Mouse (Mus musculus): ENCODE data around the gene Chmp2a. TPM values are rescaled to one million over a fixed set of nuclear protein-coding genes. Genes with fewer than 3 reads are reported as not detected.
A peak's percentile ranks its signal among the peaks of the same experiment; 100 is the strongest.

Chmp2a gene
- polyA plus RNA-seq, 2 experiments = 151 to 164 TPM

DNA sequence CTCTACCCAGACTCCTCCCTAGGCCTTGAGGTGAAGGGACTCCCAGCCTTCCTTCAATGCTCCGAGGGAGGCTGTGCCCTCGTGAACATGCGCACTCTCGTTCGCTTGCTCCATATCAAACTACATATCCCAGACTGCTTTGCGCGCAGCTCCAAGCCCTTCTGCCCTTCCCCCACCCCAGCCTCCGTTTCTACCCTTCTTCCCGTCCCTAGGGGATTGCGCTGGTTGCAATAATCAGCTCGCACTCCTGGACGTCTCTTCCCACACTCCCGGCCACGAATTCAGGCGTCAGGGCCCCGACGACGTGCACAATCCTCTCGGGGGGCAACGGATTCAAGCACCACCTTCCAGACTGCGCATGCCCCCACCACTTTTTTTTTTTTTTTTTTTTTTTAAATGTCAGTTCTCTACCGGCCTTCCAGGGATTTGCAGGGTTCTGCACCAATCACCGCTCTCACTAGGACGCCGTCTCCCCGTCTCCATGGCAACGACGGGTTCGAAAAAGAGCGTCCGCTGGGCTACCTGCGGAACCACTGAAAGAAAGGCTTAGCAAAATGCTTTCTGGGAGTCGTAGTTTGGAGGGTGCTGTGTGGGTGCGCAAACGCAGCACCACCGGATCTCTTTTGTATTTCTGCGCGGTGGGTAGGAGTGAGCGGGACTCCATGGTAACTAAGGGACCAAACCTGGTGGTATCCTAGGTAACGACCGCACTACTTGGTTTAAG, 19.8 kb upstream of the Chmp2a start, which contains the start of gene Mzf1:
Gene Mzf1, minus strand, starts transcription at position 478 of the 724 bp plus-strand sequence.
- WGBS = under 1% methylated on average over 38 of the region's 41 CpGs
- H3K27me3 ChIP-seq (ENCODE audit: control insufficient read depth, insufficient read depth, low read length) = no peaks in the 10 kb centered on the region
- peak; percentile 98 for ATAC-seq (ENCODE audit: low FRiP score, low read depth)
- H3K4me2 ChIP-seq (replicated peaks; ENCODE audit: low read depth, low read length, severe bottlenecking) = peak within 1 kb of the TSS; percentile 51
- 0 out of 2 replicates have a peak, but pooled peaks cover 3% of the 10 kb centered on the region for H3K4me1 ChIP-seq (ENCODE audit: control insufficient read depth, insufficient read depth, low read length)
- TF ChIP-seq POLR2A (IDR thresholded peaks at IDR 0.05; ENCODE audit: borderline replicate concordance, extremely low read depth, insufficient read depth, insufficient read length) = peak; percentile 54; the same call in 1 of the 2 replicates
- H3K9me3 ChIP-seq (ENCODE audit: control insufficient read depth, low read length) = no peaks in the 10 kb centered on the region
- peak within 1 kb of the TSS; percentile 61 for H3K4me3 ChIP-seq (replicated peaks; ENCODE audit: low read length)
- H3K9ac ChIP-seq (ENCODE audit: low read depth, low read length, severe bottlenecking) = peak within 1 kb of the TSS; percentile 61
- no peaks in the 10 kb centered on the region for H3K36me3 ChIP-seq (ENCODE audit: control insufficient read depth, insufficient read depth, low read length)
- DNase-seq (ENCODE audit: low spot score) = peak; percentile 96
- peak within 1 kb of the TSS; percentile 75 for H3K27ac ChIP-seq (replicated peaks; ENCODE audit: low read depth, low read length)

DNA sequence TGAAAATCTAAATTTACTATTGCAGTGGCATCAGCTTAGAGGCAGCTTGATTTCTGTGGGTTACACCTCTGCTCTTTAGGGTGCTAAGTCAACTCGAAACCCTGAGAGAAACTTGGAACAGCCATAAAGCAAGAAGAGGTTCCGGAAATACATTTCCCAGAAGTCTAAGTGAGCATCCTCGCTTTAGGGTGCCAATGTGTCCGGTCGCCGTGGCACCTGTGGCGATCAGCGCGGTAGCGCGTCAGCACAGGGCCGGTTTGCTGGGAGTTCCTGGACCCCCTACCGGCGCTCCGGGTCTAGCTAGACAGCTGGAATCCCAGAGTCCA, 19.3 kb upstream of the Chmp2a start:
- peak overlapping the region; percentile 51 for H3K4me2 ChIP-seq (replicated peaks; ENCODE audit: low read depth, low read length, severe bottlenecking)
- no peaks in the 10 kb centered on the region for H3K9me3 ChIP-seq (ENCODE audit: control insufficient read depth, low read length)
- 0 out of 2 replicates have a peak, but pooled peaks cover 3% of the 10 kb centered on the region for H3K4me1 ChIP-seq (ENCODE audit: control insufficient read depth, insufficient read depth, low read length)
- ATAC-seq (ENCODE audit: low FRiP score, low read depth) (no peak), DNase-seq (ENCODE audit: low spot score) (no peak)
- H3K9ac ChIP-seq (ENCODE audit: low read depth, low read length, severe bottlenecking) = peak overlapping the region; percentile 61
- H3K36me3 ChIP-seq (ENCODE audit: control insufficient read depth, insufficient read depth, low read length) = no peaks in the 10 kb centered on the region
- WGBS = 2% methylated on average over 15 of the region's 15 CpGs
- H3K27ac ChIP-seq (replicated peaks; ENCODE audit: low read depth, low read length) = peak overlapping the region; percentile 75; the same call in 1 of the 2 replicates
- H3K27me3 ChIP-seq (ENCODE audit: control insufficient read depth, insufficient read depth, low read length) = no peaks in the 10 kb centered on the region
- H3K4me3 ChIP-seq (replicated peaks; ENCODE audit: low read length) = peak overlapping the region; percentile 61
- TF ChIP-seq POLR2A (IDR thresholded peaks at IDR 0.05; ENCODE audit: borderline replicate concordance, extremely low read depth, insufficient read depth, insufficient read length) = no peak

DNA sequence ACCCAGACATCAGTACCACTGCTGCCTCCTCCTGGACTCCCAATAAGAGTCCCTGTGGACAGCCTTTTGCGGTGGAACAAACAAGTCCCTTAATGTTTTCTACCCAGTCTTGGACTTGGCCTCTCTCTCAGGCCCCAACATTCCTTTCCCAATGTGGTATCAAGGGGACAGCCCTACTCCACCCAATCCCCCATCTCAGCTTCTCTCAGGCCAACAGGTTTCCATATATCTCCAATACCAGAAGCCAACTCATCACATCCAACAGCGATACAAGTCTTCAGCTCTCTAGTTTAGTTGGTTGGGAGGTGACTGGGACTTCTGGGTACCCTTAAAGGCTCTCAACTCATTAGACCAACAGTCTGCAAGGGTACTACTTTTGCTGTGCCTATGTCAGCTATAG, 18.9 kb upstream of the Chmp2a start:
- Histone ChIP-seq H3K4me1 (ENCODE audit: control insufficient read depth, insufficient read depth, low read length) (0 out of 2 replicates have a peak, but pooled peaks cover 3% of the 10 kb centered on the region), H3K4me2 (replicated peaks; ENCODE audit: low read depth, low read length, severe bottlenecking) (peak overlapping the region; percentile 51; the same call in 1 of the 2 replicates), H3K9ac (ENCODE audit: low read depth, low read length, severe bottlenecking) (peak overlapping the region; percentile 61; the same call in 1 of the 2 replicates), H3K9me3 (ENCODE audit: control insufficient read depth, low read length) (no peaks in the 10 kb centered on the region), H3K4me3 (replicated peaks; ENCODE audit: low read length) (peak overlapping the region; percentile 61), H3K27me3 (ENCODE audit: control insufficient read depth, insufficient read depth, low read length) (no peaks in the 10 kb centered on the region), H3K27ac (replicated peaks; ENCODE audit: low read depth, low read length) (no peak overlapping the region), H3K36me3 (ENCODE audit: control insufficient read depth, insufficient read depth, low read length) (no peaks in the 10 kb centered on the region)
- no peak for TF ChIP-seq POLR2A (IDR thresholded peaks at IDR 0.05; ENCODE audit: borderline replicate concordance, extremely low read depth, insufficient read depth, insufficient read length)
- DNase-seq (ENCODE audit: low spot score) (no peak), ATAC-seq (ENCODE audit: low FRiP score, low read depth) (no peak)
- 90% methylated on average over 2 of the region's 2 CpGs for WGBS

DNA sequence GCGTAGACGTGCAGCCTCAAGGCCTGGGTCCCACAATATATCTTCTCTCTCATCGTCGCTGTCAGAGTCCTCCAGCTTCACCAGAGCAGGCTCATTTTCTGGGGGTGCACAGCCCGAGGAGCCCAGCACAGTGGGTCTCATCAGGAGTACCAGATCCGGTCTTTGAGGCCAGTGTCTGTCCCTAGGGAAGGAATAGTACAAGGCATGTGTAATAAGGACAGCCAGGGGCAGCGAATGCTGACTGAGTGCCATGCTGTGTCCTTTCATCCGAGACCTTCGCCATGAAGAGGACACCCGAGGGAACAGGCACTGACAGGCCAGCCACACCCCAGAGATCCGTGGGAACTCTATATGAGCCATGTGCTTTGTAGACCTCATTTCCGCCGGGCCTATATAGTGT, 18.4 kb upstream of the Chmp2a start:
- Histone ChIP-seq H3K27ac (replicated peaks; ENCODE audit: low read depth, low read length) (no peak overlapping the region), H3K4me1 (ENCODE audit: control insufficient read depth, insufficient read depth, low read length) (0 out of 2 replicates have a peak, but pooled peaks cover 3% of the 10 kb centered on the region), H3K4me3 (replicated peaks; ENCODE audit: low read length) (no peak overlapping the region), H3K9ac (ENCODE audit: low read depth, low read length, severe bottlenecking) (no peak overlapping the region), H3K27me3 (ENCODE audit: control insufficient read depth, insufficient read depth, low read length) (no peaks in the 10 kb centered on the region), H3K36me3 (ENCODE audit: control insufficient read depth, insufficient read depth, low read length) (no peaks in the 10 kb centered on the region), H3K4me2 (replicated peaks; ENCODE audit: low read depth, low read length, severe bottlenecking) (no peak overlapping the region), H3K9me3 (ENCODE audit: control insufficient read depth, low read length) (no peaks in the 10 kb centered on the region)
- 87% methylated on average over 13 of the region's 13 CpGs for WGBS
- DNase-seq (ENCODE audit: low spot score) (no peak), ATAC-seq (ENCODE audit: low FRiP score, low read depth) (no peak)
- TF ChIP-seq POLR2A (IDR thresholded peaks at IDR 0.05; ENCODE audit: borderline replicate concordance, extremely low read depth, insufficient read depth, insufficient read length) = no peak

DNA sequence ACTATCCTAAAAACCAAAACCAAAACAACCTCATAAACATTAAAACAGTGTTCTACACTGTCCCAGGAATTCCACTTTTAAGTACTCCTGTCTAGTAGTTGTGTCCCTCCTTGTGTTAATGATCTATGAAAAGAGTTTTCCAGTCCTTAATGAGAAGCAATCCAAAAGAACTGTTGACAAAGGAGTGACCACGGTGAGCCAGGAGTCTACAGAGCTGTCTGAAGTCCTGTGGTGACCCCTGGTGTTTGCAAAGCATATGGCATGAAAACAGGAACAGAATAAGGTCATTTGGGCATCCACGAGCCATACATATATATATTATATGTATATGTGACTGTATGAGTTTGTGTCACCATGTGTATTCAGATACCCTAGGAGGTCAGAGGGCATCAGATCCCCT, 11.5 kb upstream of the Chmp2a start:
- TF ChIP-seq POLR2A (IDR thresholded peaks at IDR 0.05; ENCODE audit: borderline replicate concordance, extremely low read depth, insufficient read depth, insufficient read length) = no peak
- DNase-seq (ENCODE audit: low spot score) = peak; percentile 64
- H3K4me2 ChIP-seq (replicated peaks; ENCODE audit: low read depth, low read length, severe bottlenecking) = no peak overlapping the region
- peaks cover 11% of the 10 kb centered on the region for H3K4me1 ChIP-seq (ENCODE audit: control insufficient read depth, insufficient read depth, low read length)
- no peak overlapping the region for H3K9ac ChIP-seq (ENCODE audit: low read depth, low read length, severe bottlenecking)
- H3K9me3 ChIP-seq (ENCODE audit: control insufficient read depth, low read length) = no peaks in the 10 kb centered on the region
- H3K4me3 ChIP-seq (replicated peaks; ENCODE audit: low read length) = no peak overlapping the region
- peaks cover 31% of the 10 kb centered on the region for H3K27me3 ChIP-seq (ENCODE audit: control insufficient read depth, insufficient read depth, low read length)
- ATAC-seq (ENCODE audit: low FRiP score, low read depth) = peak; percentile 48; the same call in 1 of the 2 replicates
- 15% methylated on average over 2 of the region's 2 CpGs for WGBS
- no peak overlapping the region for H3K27ac ChIP-seq (replicated peaks; ENCODE audit: low read depth, low read length)
- no peaks in the 10 kb centered on the region for H3K36me3 ChIP-seq (ENCODE audit: control insufficient read depth, insufficient read depth, low read length)

All from limb, embryonic 14.5 days (tissue).